Mouse (Mus musculus) myocyte (in vitro differentiated cells): ENCODE results near the gene Spin1.

ENCODE experiments used
- CEBPB ChIP-seq: IDR thresholded peaks from 2 replicates; pipeline ENCODE4 v1.6.1; 2011; ENCODE audit warnings: mild to moderate bottlenecking, moderate library complexity; ENCODE audit not compliant: poor library complexity, insufficient read depth, severe bottlenecking
- E2F4 ChIP-seq: IDR thresholded peaks from one replicate; pipeline ENCODE4 v1.6.1; 2011; ENCODE audit warnings: mild to moderate bottlenecking, control low read depth, moderate library complexity; ENCODE audit not compliant: insufficient read depth
- MAX ChIP-seq: IDR thresholded peaks from one replicate; pipeline ENCODE4 v1.6.1; 2011; ENCODE audit warnings: low read depth, mild to moderate bottlenecking, control low read depth
- MYOD1 ChIP-seq, 3 experiments: IDR thresholded peaks; one replicate each; pipeline ENCODE4 v1.6.1; 2011; ENCODE audit warnings: control low read depth in 2 of 3, low read depth in 2 of 3, mild to moderate bottlenecking in 2 of 3, moderate library complexity in 1 of 3; ENCODE audit not compliant: insufficient read length in 2 of 3, control insufficient read depth in 1 of 3
- MYOG ChIP-seq, 3 experiments: IDR thresholded peaks; one replicate each; pipeline ENCODE4 v1.6.1; 2011; ENCODE audit warnings: control low read depth in 2 of 3, low read depth in 2 of 3, mild to moderate bottlenecking in 2 of 3; ENCODE audit not compliant: insufficient read length in 2 of 3, control insufficient read depth in 1 of 3, insufficient read depth in 1 of 3
- POLR2A ChIP-seq: IDR thresholded peaks from one replicate; pipeline ENCODE4 v1.6.1; 2011; ENCODE audit warnings: low read depth, mild to moderate bottlenecking, control low read depth, moderate library complexity; ENCODE audit not compliant: insufficient read length
- POLR2AphosphoS2 ChIP-seq: IDR thresholded peaks from one replicate; pipeline ENCODE4 v1.6.1; 2011; ENCODE audit warnings: low read depth, control low read depth; ENCODE audit not compliant: insufficient read length
- SRF ChIP-seq: IDR thresholded peaks from one replicate; pipeline ENCODE4 v1.6.1; 2011; ENCODE audit warnings: low read depth; ENCODE audit not compliant: control insufficient read depth, insufficient read length
- TCF12 ChIP-seq: IDR thresholded peaks from one replicate; pipeline ENCODE4 v1.6.1; 2011; ENCODE audit warnings: mild to moderate bottlenecking, control low read depth; ENCODE audit not compliant: poor library complexity, insufficient read depth, severe bottlenecking
- TCF3 ChIP-seq: IDR thresholded peaks from one replicate; pipeline ENCODE4 v1.6.1; 2011; ENCODE audit warnings: low read depth, control low read depth; ENCODE audit not compliant: insufficient read length

DNA sequence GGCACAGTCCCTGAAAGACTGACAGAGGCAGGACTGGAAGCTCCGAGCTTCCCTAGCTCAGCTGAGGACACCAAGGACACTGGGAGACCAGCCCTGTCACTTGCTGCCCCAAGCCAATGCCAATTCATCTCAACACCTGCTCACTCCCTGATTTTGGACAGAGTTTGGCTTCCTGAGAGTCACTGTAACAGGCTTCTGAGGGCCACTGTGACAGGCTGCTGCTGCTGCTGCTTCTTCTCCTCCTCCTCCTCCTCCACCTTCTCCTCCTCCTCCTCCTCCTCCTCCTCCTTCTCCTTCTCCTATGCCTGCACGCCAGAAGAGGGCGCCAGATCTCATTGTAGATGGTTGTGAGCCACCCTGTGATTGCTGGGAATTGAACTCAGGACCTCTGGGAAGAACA lies 89.7 kb downstream of the Spin1 start:
- no peak for TF ChIP-seq POLR2A
- TF ChIP-seq POLR2AphosphoS2 = no peak
- no peak for TF ChIP-seq MAX
- TF ChIP-seq MYOD1 (IDR thresholded peaks at IDR 0.05; ENCODE audit: control insufficient read depth in 1 of 3, insufficient read length in 2 of 3, low read depth in 2 of 3) = no peak
- TF ChIP-seq CEBPB = no peak
- TF ChIP-seq TCF3 = no peak
- no peak for TF ChIP-seq TCF12
- no peak for TF ChIP-seq SRF
- no peak for TF ChIP-seq E2F4
- TF ChIP-seq MYOG (IDR thresholded peaks at IDR 0.05; ENCODE audit: control insufficient read depth in 1 of 3, insufficient read depth in 1 of 3, insufficient read length in 2 of 3, low read depth in 2 of 3) = no peak
